In genomic region chr13:43559711-43560457, GRCm38 (mm10) we compare ENCODE assay signal across 8 mouse cellular contexts. TPM values are rescaled to one million over a fixed set of nuclear protein-coding genes. Genes with fewer than 3 reads are reported as not detected.
DNase-seq lines count a peak whose midpoint lies in the region; ATAC-seq and TF ChIP-seq lines count a peak whose summit lies in the region.

Mcur1 (minus strand) TSS chr13:43560191.

- no peak for TF ChIP-seq CTCF in C2C12 (IDR thresholded peaks at IDR 0.05; ENCODE audit: control insufficient read depth, insufficient read depth, insufficient read length)
- TF ChIP-seq CTCF in bone marrow macrophage, adult 2 months (IDR thresholded peaks at IDR 0.05; ENCODE audit: low read depth, low read length): no peak
- TF ChIP-seq CTCF in embryonic fibroblast, embryonic 13.5 days (IDR thresholded peaks at IDR 0.05; ENCODE audit: borderline replicate concordance, insufficient read depth, low read length): no peak
- TF ChIP-seq CTCF in midbrain, postnatal 0 days (IDR thresholded peaks at IDR 0.05): no peak

- H3K4me3 ChIP-seq in C2C12 (ENCODE audit: insufficient read depth, poor library complexity, severe bottlenecking): peak within 1 kb of the TSS; percentile 40
- peak within 1 kb of the TSS; percentile 64 for H3K4me3 ChIP-seq in bone marrow macrophage, adult 2 months (ENCODE audit: insufficient read depth, low read length)
- H3K4me3 ChIP-seq in embryonic fibroblast, embryonic 13.5 days (ENCODE audit: insufficient read depth, low read length): peak within 1 kb of the TSS; percentile 63
- peak within 1 kb of the TSS; percentile 73 for H3K4me3 ChIP-seq in limb, embryonic 15.5 days
- peak within 1 kb of the TSS; percentile 73 for H3K4me3 ChIP-seq in midbrain, postnatal 0 days (ENCODE audit: low read depth, low read length)

- peaks cover 21% of the 10 kb centered on the region for H3K79me2 ChIP-seq in C2C12 (ENCODE audit: control insufficient read depth, insufficient read depth)

- peak within 1 kb of the TSS; percentile 72 for H3K27ac ChIP-seq in bone marrow macrophage, adult 2 months (ENCODE audit: insufficient read depth, low read depth, low read length)
- H3K27ac ChIP-seq in embryonic fibroblast, embryonic 13.5 days (ENCODE audit: insufficient read depth, low read length): peak within 1 kb of the TSS; percentile 77
- H3K27ac ChIP-seq in limb, embryonic 15.5 days: peak within 1 kb of the TSS; percentile 95
- H3K27ac ChIP-seq in midbrain, postnatal 0 days (ENCODE audit: low read depth, low read length): peak within 1 kb of the TSS; percentile 80

- no peaks in the 10 kb centered on the region for H3K27me3 ChIP-seq in C2C12 (ENCODE audit: control insufficient read depth, insufficient read depth, insufficient read length)
- no peaks in the 10 kb centered on the region for H3K27me3 ChIP-seq in limb, embryonic 15.5 days
- no peaks in the 10 kb centered on the region for H3K27me3 ChIP-seq in midbrain, postnatal 0 days (ENCODE audit: insufficient read depth, low read length)

- H3K4me1 ChIP-seq in bone marrow macrophage, adult 2 months (ENCODE audit: control insufficient read depth, insufficient read depth, low read length): peaks cover 20% of the 10 kb centered on the region
- H3K4me1 ChIP-seq in embryonic fibroblast, embryonic 13.5 days (ENCODE audit: control insufficient read depth, insufficient read depth, low read length): peaks cover 4% of the 10 kb centered on the region
- peaks cover 23% of the 10 kb centered on the region for H3K4me1 ChIP-seq in limb, embryonic 15.5 days
- peaks cover 4% of the 10 kb centered on the region; the same call in 1 of the 2 replicates for H3K4me1 ChIP-seq in midbrain, postnatal 0 days (ENCODE audit: insufficient read depth, low read length)

- H3K9ac ChIP-seq in limb, embryonic 15.5 days: peak within 1 kb of the TSS; percentile 80
- H3K9ac ChIP-seq in midbrain, postnatal 0 days (replicated peaks; ENCODE audit: low read length, poor library complexity, severe bottlenecking): peak within 1 kb of the TSS; percentile 65

- WGBS in limb, embryonic 15.5 days: under 1% methylated on average over 81 of the region's 100 CpGs
- under 1% methylated on average over 88 of the region's 100 CpGs for WGBS in midbrain, postnatal 0 days

- ATAC-seq in limb, embryonic 15.5 days (ENCODE audit: insufficient number of reproducible peaks, low FRiP score, low TSS enrichment, low read depth): peak; percentile 94
- peak; percentile 91 for ATAC-seq in midbrain, postnatal 0 days (ENCODE audit: low FRiP score)

- peak within 1 kb of the TSS; percentile 90 for H3K4me2 ChIP-seq in limb, embryonic 15.5 days
- H3K4me2 ChIP-seq in midbrain, postnatal 0 days (ENCODE audit: low read depth, low read length, poor library complexity, severe bottlenecking): peak within 1 kb of the TSS; percentile 80

- no peaks in the 10 kb centered on the region for H3K9me3 ChIP-seq in limb, embryonic 15.5 days
- no peaks in the 10 kb centered on the region for H3K9me3 ChIP-seq in midbrain, postnatal 0 days (ENCODE audit: low read length)

- no peaks in the 10 kb centered on the region for H3K36me3 ChIP-seq in C2C12 (ENCODE audit: control insufficient read depth, insufficient read depth)
- 0 out of 2 replicates have a peak, but pooled peaks cover under 1% of the 10 kb centered on the region for H3K36me3 ChIP-seq in limb, embryonic 15.5 days
- no peaks in the 10 kb centered on the region for H3K36me3 ChIP-seq in midbrain, postnatal 0 days (ENCODE audit: insufficient read depth, low read length)

- no peak for TF ChIP-seq POLR2A in bone marrow macrophage, adult 2 months (IDR thresholded peaks at IDR 0.05; ENCODE audit: borderline replicate concordance, low read depth, low read length)
- peak; percentile 90 for TF ChIP-seq POLR2A in embryonic fibroblast, embryonic 13.5 days (IDR thresholded peaks at IDR 0.05; ENCODE audit: low read depth, low read length)

- peak within 1 kb of the TSS; percentile 76 for H3ac ChIP-seq in C2C12 (ENCODE audit: control insufficient read depth, insufficient read length, low read depth)

- peak; percentile 96 to 97 for DNase-seq in heart, adult 9 months (ENCODE audit: low spot score in 2 of 2)
- peak; percentile 96 for DNase-seq in kidney, adult 9 months
- peak; percentile 87 for DNase-seq in midbrain, postnatal 0 days (ENCODE audit: low spot score)
- peak; percentile 89 to 95 for DNase-seq in spleen, postnatal 10 days (ENCODE audit: low spot score in 2 of 2)

- H3K79me3 ChIP-seq in C2C12 (ENCODE audit: low read depth): peaks cover 1% of the 10 kb centered on the region

TF ChIP-seq in C2C12, 6 proteins besides CTCF, POLR2A, EP300 and RAD21:
- TF ChIP-seq MAX (IDR thresholded peaks at IDR 0.05) (no peak), FOSL1 (IDR thresholded peaks at IDR 0.05; ENCODE audit: insufficient read depth, low read length, poor library complexity, severe bottlenecking) (no peak), USF1 (IDR thresholded peaks at IDR 0.05; ENCODE audit: low read depth) (no peak), MYOD1 (IDR thresholded peaks at IDR 0.05; ENCODE audit: control insufficient read depth, insufficient read length, low read depth) (no peak), CEBPB (IDR thresholded peaks at IDR 0.05; ENCODE audit: low read depth) (no peak), MYOG (IDR thresholded peaks at IDR 0.05; ENCODE audit: control insufficient read depth, extremely low read depth, insufficient read length) (no peak)

RNA-seq across cellular contexts. Expression of gene Mcur1, which starts in this region (rescaled TPM):
- polyA plus RNA-seq in C2C12 (2012; fragmentation: generic; extraction: Trizol): 4.8 TPM
- polyA plus RNA-seq in bone marrow macrophage, adult 2 months (2012; ENCODE audit: insufficient read depth, insufficient read length, missing spikeins): 40.0 and 40.2 TPM in 2 replicates
- 11.8 and 14.1 TPM in 2 replicates for polyA plus RNA-seq in embryonic fibroblast, embryonic 13.5 days (2011; ENCODE audit: insufficient read length, low read depth, missing spikeins)
- 12.7 and 15.4 TPM in 2 replicates for polyA plus RNA-seq in limb, embryonic 15.5 days (2015; fragmentation: Nextera tagmentation; extraction: Ambion mirVana)
- total RNA-seq in midbrain, postnatal 0 days (2014; rRNA removed): 9.9 and 10.9 TPM in 2 replicates
- 6.1 and 7.0 TPM in 2 replicates for polyA plus RNA-seq in midbrain, postnatal 0 days (2015; fragmentation: Nextera tagmentation; extraction: Ambion mirVana)

Comparison
In these comparisons a context has a peak if more than half of its experiments do, and no peak if none do; other contexts are left out.
1. Peak in every context shown above with its lines: DNase-seq, ATAC-seq, H3K4me3 ChIP-seq and H3K27ac ChIP-seq.